Mouse (Mus musculus): ENCODE results near the gene Itgb1bp1. TPM values are rescaled to one million over a fixed set of nuclear protein-coding genes. Genes with fewer than 3 reads are reported as not detected.
A peak's percentile ranks its signal among the peaks of the same experiment; 100 is the strongest.

Itgb1bp1 gene
- polyA plus RNA-seq, 1 experiment: 47.8 TPM

GRCm38 (mm10) chr12:21274446-21274845 lies 11.6 kb downstream of the Itgb1bp1 start:
- H3K4me3 ChIP-seq (ENCODE audit: insufficient read depth, poor library complexity, severe bottlenecking): no peak overlapping the region
- H3K27me3 ChIP-seq (ENCODE audit: control insufficient read depth, insufficient read depth, insufficient read length): no peaks in the 10 kb centered on the region
- H3K36me3 ChIP-seq (ENCODE audit: control insufficient read depth, insufficient read depth): peaks cover 26% of the 10 kb centered on the region
- no peak for TF ChIP-seq MAX (IDR thresholded peaks at IDR 0.05)
- no peak for TF ChIP-seq MYOG (IDR thresholded peaks at IDR 0.05; ENCODE audit: control insufficient read depth, extremely low read depth, insufficient read length)
- no peak for TF ChIP-seq CTCF (IDR thresholded peaks at IDR 0.05; ENCODE audit: control insufficient read depth, insufficient read depth, insufficient read length)
- no peak for TF ChIP-seq FOSL1 (IDR thresholded peaks at IDR 0.05; ENCODE audit: insufficient read depth, low read length, poor library complexity, severe bottlenecking)
- TF ChIP-seq CEBPB (IDR thresholded peaks at IDR 0.05; ENCODE audit: low read depth): no peak
- no peak for TF ChIP-seq USF1 (IDR thresholded peaks at IDR 0.05; ENCODE audit: low read depth)
- no peak for TF ChIP-seq MYOD1 (IDR thresholded peaks at IDR 0.05; ENCODE audit: control insufficient read depth, insufficient read length, low read depth)
- no peaks in the 10 kb centered on the region for H3K79me2 ChIP-seq (ENCODE audit: control insufficient read depth, insufficient read depth)
- H3ac ChIP-seq (ENCODE audit: control insufficient read depth, insufficient read length, low read depth): no peak overlapping the region
- H3K79me3 ChIP-seq (ENCODE audit: low read depth): no peaks in the 10 kb centered on the region

- H3K79me3 ChIP-seq (ENCODE audit: low read depth): no peaks in the 10 kb centered on the region
- no peak overlapping the region for H3K4me3 ChIP-seq (ENCODE audit: insufficient read depth, poor library complexity, severe bottlenecking)
- H3K36me3 ChIP-seq (ENCODE audit: control insufficient read depth, insufficient read depth): peaks cover 30% of the 10 kb centered on the region
- no peaks in the 10 kb centered on the region for H3K27me3 ChIP-seq (ENCODE audit: control insufficient read depth, insufficient read depth, insufficient read length)
- H3K79me2 ChIP-seq (ENCODE audit: control insufficient read depth, insufficient read depth): no peaks in the 10 kb centered on the region
- TF ChIP-seq USF1 (IDR thresholded peaks at IDR 0.05; ENCODE audit: low read depth) (no peak), FOSL1 (IDR thresholded peaks at IDR 0.05; ENCODE audit: insufficient read depth, low read length, poor library complexity, severe bottlenecking) (no peak), MYOG (IDR thresholded peaks at IDR 0.05; ENCODE audit: control insufficient read depth, extremely low read depth, insufficient read length) (no peak), MYOD1 (IDR thresholded peaks at IDR 0.05; ENCODE audit: control insufficient read depth, insufficient read length, low read depth) (no peak), CTCF (IDR thresholded peaks at IDR 0.05; ENCODE audit: control insufficient read depth, insufficient read depth, insufficient read length) (no peak), CEBPB (IDR thresholded peaks at IDR 0.05; ENCODE audit: low read depth) (no peak), MAX (IDR thresholded peaks at IDR 0.05) (no peak)
- H3ac ChIP-seq (ENCODE audit: control insufficient read depth, insufficient read length, low read depth): no peak overlapping the region
Observed at GRCm38 (mm10) chr12:21268083-21268616, 17.9 kb downstream of the Itgb1bp1 start.

- Histone ChIP-seq H3K79me3 (ENCODE audit: low read depth) (no peaks in the 10 kb centered on the region), H3K4me3 (ENCODE audit: insufficient read depth, poor library complexity, severe bottlenecking) (no peak overlapping the region), H3K27me3 (ENCODE audit: control insufficient read depth, insufficient read depth, insufficient read length) (no peaks in the 10 kb centered on the region), H3K36me3 (ENCODE audit: control insufficient read depth, insufficient read depth) (peaks cover 25% of the 10 kb centered on the region), H3ac (ENCODE audit: control insufficient read depth, insufficient read length, low read depth) (no peak overlapping the region), H3K79me2 (ENCODE audit: control insufficient read depth, insufficient read depth) (no peaks in the 10 kb centered on the region)
- TF ChIP-seq MYOG (IDR thresholded peaks at IDR 0.05; ENCODE audit: control insufficient read depth, extremely low read depth, insufficient read length): no peak
- no peak for TF ChIP-seq CTCF (IDR thresholded peaks at IDR 0.05; ENCODE audit: control insufficient read depth, insufficient read depth, insufficient read length)
- no peak for TF ChIP-seq USF1 (IDR thresholded peaks at IDR 0.05; ENCODE audit: low read depth)
- no peak for TF ChIP-seq MYOD1 (IDR thresholded peaks at IDR 0.05; ENCODE audit: control insufficient read depth, insufficient read length, low read depth)
- TF ChIP-seq MAX (IDR thresholded peaks at IDR 0.05): no peak
- TF ChIP-seq CEBPB (IDR thresholded peaks at IDR 0.05; ENCODE audit: low read depth): no peak
Observed at GRCm38 (mm10) chr12:21266784-21267098, 19.3 kb downstream of the Itgb1bp1 start.

GRCm38 (mm10) chr12:21265946-21266783 lies 19.9 kb downstream of the Itgb1bp1 start:
- H3ac ChIP-seq (ENCODE audit: control insufficient read depth, insufficient read length, low read depth): no peak overlapping the region
- H3K36me3 ChIP-seq (ENCODE audit: control insufficient read depth, insufficient read depth): peaks cover 19% of the 10 kb centered on the region
- H3K27me3 ChIP-seq (ENCODE audit: control insufficient read depth, insufficient read depth, insufficient read length): no peaks in the 10 kb centered on the region
- no peaks in the 10 kb centered on the region for H3K79me2 ChIP-seq (ENCODE audit: control insufficient read depth, insufficient read depth)
- H3K79me3 ChIP-seq (ENCODE audit: low read depth): no peaks in the 10 kb centered on the region
- H3K4me3 ChIP-seq (ENCODE audit: insufficient read depth, poor library complexity, severe bottlenecking): no peak overlapping the region
- TF ChIP-seq CTCF (IDR thresholded peaks at IDR 0.05; ENCODE audit: control insufficient read depth, insufficient read depth, insufficient read length) (peak; percentile 59), MYOD1 (IDR thresholded peaks at IDR 0.05; ENCODE audit: control insufficient read depth, insufficient read length, low read depth) (no peak)

GRCm38 (mm10) chr12:21265501-21265900 lies 20.6 kb downstream of the Itgb1bp1 start:
- Histone ChIP-seq H3K79me3 (ENCODE audit: low read depth) (no peaks in the 10 kb centered on the region), H3K36me3 (ENCODE audit: control insufficient read depth, insufficient read depth) (peaks cover 13% of the 10 kb centered on the region), H3K27me3 (ENCODE audit: control insufficient read depth, insufficient read depth, insufficient read length) (no peaks in the 10 kb centered on the region), H3K79me2 (ENCODE audit: control insufficient read depth, insufficient read depth) (no peaks in the 10 kb centered on the region), H3K4me3 (ENCODE audit: insufficient read depth, poor library complexity, severe bottlenecking) (no peak overlapping the region), H3ac (ENCODE audit: control insufficient read depth, insufficient read length, low read depth) (no peak overlapping the region)
- no peak for TF ChIP-seq CEBPB (IDR thresholded peaks at IDR 0.05; ENCODE audit: low read depth)
- TF ChIP-seq MAX (IDR thresholded peaks at IDR 0.05): no peak
- TF ChIP-seq MYOG (IDR thresholded peaks at IDR 0.05; ENCODE audit: control insufficient read depth, extremely low read depth, insufficient read length): no peak
- no peak for TF ChIP-seq MYOD1 (IDR thresholded peaks at IDR 0.05; ENCODE audit: control insufficient read depth, insufficient read length, low read depth)
- no peak for TF ChIP-seq CTCF (IDR thresholded peaks at IDR 0.05; ENCODE audit: control insufficient read depth, insufficient read depth, insufficient read length)
- no peak for TF ChIP-seq USF1 (IDR thresholded peaks at IDR 0.05; ENCODE audit: low read depth)
- no peak for TF ChIP-seq FOSL1 (IDR thresholded peaks at IDR 0.05; ENCODE audit: insufficient read depth, low read length, poor library complexity, severe bottlenecking)

Data from C2C12 (cell line).